Mouse (Mus musculus): ENCODE data around the gene Rnft1.

Rnft1 gene

GRCm38 (mm10) chr11:86484101-86484868 lies at the start of gene Rnft1:
Gene Rnft1, plus strand, starts transcription at chr11:86484657.
- DNase-seq (ENCODE audit: low read depth): peak; percentile 100

GRCm38 (mm10) chr11:86436843-86437242 lies 47.6 kb upstream of the Rnft1 start:
- DNase-seq (ENCODE audit: low read depth): peak; percentile 84

GRCm38 (mm10) chr11:86438261-86438660 lies 46.2 kb upstream of the Rnft1 start:
- DNase-seq (ENCODE audit: low read depth): no peak

- DNase-seq (ENCODE audit: low read depth): no peak
These were observed 43.7 kb upstream of the Rnft1 start for GRCm38 (mm10) chr11:86440791-86441190.

- DNase-seq (ENCODE audit: low read depth): no peak
These were observed 30.5 kb upstream of the Rnft1 start for GRCm38 (mm10) chr11:86453991-86454390.

GRCm38 (mm10) chr11:86457545-86457944 lies 26.9 kb upstream of the Rnft1 start:
- DNase-seq (ENCODE audit: low read depth): no peak

- DNase-seq (ENCODE audit: low read depth): no peak
These were observed 25.6 kb upstream of the Rnft1 start for GRCm38 (mm10) chr11:86458866-86459265.

- peak; percentile 50 for DNase-seq (ENCODE audit: low read depth)
These were observed 21.9 kb upstream of the Rnft1 start for GRCm38 (mm10) chr11:86462579-86462978.

GRCm38 (mm10) chr11:86464275-86464674 lies 20.2 kb upstream of the Rnft1 start:
- peak; percentile 89 for DNase-seq (ENCODE audit: low read depth)

- DNase-seq (ENCODE audit: low read depth): peak; percentile 49
These were observed 16.1 kb upstream of the Rnft1 start for GRCm38 (mm10) chr11:86468345-86468744.

GRCm38 (mm10) chr11:86468971-86469370 lies 15.5 kb upstream of the Rnft1 start:
- DNase-seq (ENCODE audit: low read depth): no peak

- DNase-seq (ENCODE audit: low read depth): no peak
These were observed 12.7 kb upstream of the Rnft1 start for GRCm38 (mm10) chr11:86471785-86472184.

- DNase-seq (ENCODE audit: low read depth): peak; percentile 61
These were observed 11.7 kb upstream of the Rnft1 start for GRCm38 (mm10) chr11:86472771-86473171.

GRCm38 (mm10) chr11:86473576-86473975 lies 10.9 kb upstream of the Rnft1 start:
- DNase-seq (ENCODE audit: low read depth): peak; percentile 37

GRCm38 (mm10) chr11:86484910-86485510 lies 553 bp downstream of the Rnft1 start:
- DNase-seq (ENCODE audit: low read depth): peak; percentile 52

- peak; percentile 52 for DNase-seq (ENCODE audit: low read depth)
These were observed 6.3 kb downstream of the Rnft1 start for GRCm38 (mm10) chr11:86490782-86491181.

GRCm38 (mm10) chr11:86497356-86497755 lies 12.9 kb downstream of the Rnft1 start:
- DNase-seq (ENCODE audit: low read depth): no peak

- peak; percentile 37 for DNase-seq (ENCODE audit: low read depth)
These were observed 13.5 kb downstream of the Rnft1 start for GRCm38 (mm10) chr11:86497908-86498307.

GRCm38 (mm10) chr11:86500795-86501194 lies 16.3 kb downstream of the Rnft1 start:
- DNase-seq (ENCODE audit: low read depth): peak; percentile 65

GRCm38 (mm10) chr11:86503121-86503520 lies 18.7 kb downstream of the Rnft1 start:
- DNase-seq (ENCODE audit: low read depth): no peak

- DNase-seq (ENCODE audit: low read depth): no peak
These were observed 22.9 kb downstream of the Rnft1 start for GRCm38 (mm10) chr11:86507334-86507733.

GRCm38 (mm10) chr11:86507991-86508390 lies 23.5 kb downstream of the Rnft1 start:
- peak; percentile 51 for DNase-seq (ENCODE audit: low read depth)

- peak; percentile 27 for DNase-seq (ENCODE audit: low read depth)
These were observed 32.2 kb downstream of the Rnft1 start for GRCm38 (mm10) chr11:86516620-86517019.

GRCm38 (mm10) chr11:86517229-86517628 lies 32.8 kb downstream of the Rnft1 start:
- DNase-seq (ENCODE audit: low read depth): no peak
